Mouse (Mus musculus): ENCODE data around the gene Hint3. TPM values are rescaled to one million over a fixed set of nuclear protein-coding genes. Genes with fewer than 3 reads are reported as not detected.
"Not testable (repeated sequence)": the region's sequence is repeated elsewhere in the genome, so short reads cannot be mapped to it uniquely, and the experiment has no call there.

Hint3 gene
- total and polyA plus RNA-seq, 3 experiments, result 6.4 to 7.7 TPM; not detected in 1

DNA sequence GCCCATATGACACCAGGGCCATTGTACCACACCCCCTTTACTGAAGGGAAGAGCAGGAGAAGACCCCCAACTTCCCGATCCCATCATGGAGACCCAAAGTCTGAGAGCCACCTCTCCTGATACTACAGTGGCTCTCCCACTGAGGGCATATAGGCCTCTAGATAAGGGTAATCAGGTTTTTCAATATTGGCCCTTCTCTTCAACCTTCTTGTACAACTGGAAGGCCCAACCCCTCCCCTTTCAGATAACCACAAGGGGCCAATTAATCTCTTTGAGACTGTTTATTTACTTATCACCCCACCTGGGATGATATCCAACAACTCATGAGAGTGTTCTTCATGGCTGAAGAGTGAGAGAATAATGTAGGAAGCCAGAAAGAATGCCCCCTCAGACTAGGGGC, 3.3 kb upstream of the Hint3 start:
- Histone ChIP-seq H3K79me2 (ENCODE audit: control insufficient read depth, insufficient read depth, low read length, poor library complexity) (no peaks in the 10 kb centered on the region), H3K4me3 (ENCODE audit: control insufficient read depth in 1 of 2, insufficient read depth in 1 of 2, low read depth in 2 of 2, low read length in 2 of 2) (no peak overlapping the region), H3K9me3 (replicated peaks; ENCODE audit: insufficient read depth, low read length) (no peaks in the 10 kb centered on the region), H3K27ac (ENCODE audit: control insufficient read depth, low read depth, low read length) (no peak overlapping the region), H3K9ac (ENCODE audit: control insufficient read depth, low read depth, low read length, poor library complexity, severe bottlenecking) (no peak overlapping the region), H3K4me1 (ENCODE audit: control insufficient read depth in 1 of 2, insufficient read depth in 2 of 2, low read length in 2 of 2) (peaks cover 0 to 2% of the 10 kb centered on the region in 2 experiments; a peak in 1 of 4 replicates), H3K27me3 (ENCODE audit: control insufficient read depth in 1 of 2, insufficient read depth in 2 of 2, low read length in 2 of 2) (no peaks in the 10 kb centered on the region), H3K36me3 (ENCODE audit: control insufficient read depth in 1 of 2, insufficient read depth in 2 of 2, low read length in 2 of 2) (peaks cover 0 to 5% of the 10 kb centered on the region in 2 experiments; a peak in 1 of 4 replicates)
- TF ChIP-seq GATA1 (IDR thresholded peaks at IDR 0.05; ENCODE audit: low read depth, low read length) (peak; percentile 10; the same call in 1 of the 2 replicates), NRF1 (IDR thresholded peaks at IDR 0.05; ENCODE audit: insufficient read depth, low read depth, low read length, poor library complexity, severe bottlenecking) (no peak), E2F4 (IDR thresholded peaks at IDR 0.05; ENCODE audit: borderline replicate concordance, low read depth, low read length) (no peak), EP300 (IDR thresholded peaks at IDR 0.05; ENCODE audit: low read depth in 1 of 2, low read length in 2 of 2) (peak in 1 of 2 experiments; percentile 44; a peak in 2 of 4 replicates), TCF12 (IDR thresholded peaks at IDR 0.05; ENCODE audit: low read depth, low read length) (peak; percentile 27; the same call in 1 of the 2 replicates)
- peak; percentile 16 for DNase-seq (ENCODE audit: low read depth, low spot score)

DNA sequence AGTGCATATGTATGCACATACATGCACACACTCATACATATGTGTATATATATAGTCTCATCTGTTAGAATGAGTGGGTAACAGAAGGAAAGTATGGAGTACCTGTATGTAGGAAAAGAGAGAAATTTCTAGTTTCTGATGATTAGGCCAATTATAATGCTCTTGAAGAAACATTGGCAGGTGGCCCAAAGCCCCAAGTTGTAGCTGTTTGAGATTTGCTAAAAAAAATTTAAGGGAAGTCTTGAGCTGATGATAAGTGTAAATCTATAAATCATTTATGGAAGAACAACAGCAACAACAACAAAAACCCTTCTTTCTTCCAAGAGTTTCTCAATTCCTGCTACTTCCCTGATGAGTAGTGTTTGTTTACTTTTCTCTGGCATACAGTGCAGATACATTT, 545 bp upstream of the Hint3 start:
- Histone ChIP-seq H3K27ac (ENCODE audit: control insufficient read depth, low read depth, low read length) (no peak overlapping the region), H3K4me1 (ENCODE audit: control insufficient read depth in 1 of 2, insufficient read depth in 2 of 2, low read length in 2 of 2) (peaks cover 0 to 2% of the 10 kb centered on the region in 2 experiments; a peak in 1 of 4 replicates), H3K79me2 (ENCODE audit: control insufficient read depth, insufficient read depth, low read length, poor library complexity) (no peaks in the 10 kb centered on the region), H3K9me3 (replicated peaks; ENCODE audit: insufficient read depth, low read length) (no peaks in the 10 kb centered on the region), H3K27me3 (ENCODE audit: control insufficient read depth in 1 of 2, insufficient read depth in 2 of 2, low read length in 2 of 2) (no peaks in the 10 kb centered on the region), H3K4me3 (ENCODE audit: control insufficient read depth in 1 of 2, insufficient read depth in 1 of 2, low read depth in 2 of 2, low read length in 2 of 2) (no peak overlapping the region), H3K9ac (ENCODE audit: control insufficient read depth, low read depth, low read length, poor library complexity, severe bottlenecking) (no peak overlapping the region), H3K36me3 (ENCODE audit: control insufficient read depth in 1 of 2, insufficient read depth in 2 of 2, low read length in 2 of 2) (peaks cover 0 to 5% of the 10 kb centered on the region in 2 experiments; a peak in 1 of 4 replicates)
- peak; percentile 36 for DNase-seq (ENCODE audit: low read depth, low spot score)
- peak; percentile 18; the same call in 1 of the 2 replicates for TF ChIP-seq TCF12 (IDR thresholded peaks at IDR 0.05; ENCODE audit: low read depth, low read length)
- TF ChIP-seq ZNF384 (IDR thresholded peaks at IDR 0.05; ENCODE audit: low read depth, low read length), result peak; percentile 63
- peak; percentile 68; the same call in 1 of the 2 replicates for TF ChIP-seq RCOR1 (IDR thresholded peaks at IDR 0.05; ENCODE audit: low read depth, low read length)
- no peak for TF ChIP-seq MAZ (IDR thresholded peaks at IDR 0.05; ENCODE audit: low read depth, low read length)
- no peak for TF ChIP-seq MXI1 (IDR thresholded peaks at IDR 0.05; ENCODE audit: low read depth, low read length)
- no peak for TF ChIP-seq E2F4 (IDR thresholded peaks at IDR 0.05; ENCODE audit: borderline replicate concordance, low read depth, low read length)

DNA sequence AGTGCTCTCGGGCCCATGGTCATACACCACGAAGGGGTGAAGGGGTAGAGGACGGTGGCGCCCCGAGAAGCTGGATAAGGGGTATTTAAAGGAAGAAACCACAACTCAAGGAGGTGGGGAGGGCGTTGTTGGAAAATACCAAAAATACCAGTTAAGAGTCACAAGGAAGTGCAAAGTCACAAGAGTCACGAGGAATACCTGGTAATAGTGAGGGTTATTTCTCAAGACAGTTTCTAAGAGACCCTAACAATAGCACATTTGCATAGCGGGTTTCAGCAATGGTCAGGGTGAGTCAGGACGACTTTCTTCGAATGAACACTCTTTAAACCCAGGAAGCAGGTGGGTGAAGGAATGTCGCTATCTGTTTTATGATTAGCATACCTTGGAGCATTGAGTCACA, 988 bp downstream of the Hint3 start:
- not testable (repeated sequence) for H3K4me3 ChIP-seq (ENCODE audit: control insufficient read depth in 1 of 2, insufficient read depth in 1 of 2, low read depth in 2 of 2, low read length in 2 of 2); H3K27ac ChIP-seq (ENCODE audit: control insufficient read depth, low read depth, low read length); H3K27me3 ChIP-seq (ENCODE audit: control insufficient read depth in 1 of 2, insufficient read depth in 2 of 2, low read length in 2 of 2); H3K9ac ChIP-seq (ENCODE audit: control insufficient read depth, low read depth, low read length, poor library complexity, severe bottlenecking); H3K36me3 ChIP-seq (ENCODE audit: control insufficient read depth in 1 of 2, insufficient read depth in 2 of 2, low read length in 2 of 2); H3K79me2 ChIP-seq (ENCODE audit: control insufficient read depth, insufficient read depth, low read length, poor library complexity); H3K9me3 ChIP-seq (replicated peaks; ENCODE audit: insufficient read depth, low read length); DNase-seq (ENCODE audit: low read depth, low spot score); H3K4me1 ChIP-seq (ENCODE audit: control insufficient read depth in 1 of 2, insufficient read depth in 2 of 2, low read length in 2 of 2)
